17 mouse cellular contexts compared by ENCODE assay signal in the genomic region with DNA sequence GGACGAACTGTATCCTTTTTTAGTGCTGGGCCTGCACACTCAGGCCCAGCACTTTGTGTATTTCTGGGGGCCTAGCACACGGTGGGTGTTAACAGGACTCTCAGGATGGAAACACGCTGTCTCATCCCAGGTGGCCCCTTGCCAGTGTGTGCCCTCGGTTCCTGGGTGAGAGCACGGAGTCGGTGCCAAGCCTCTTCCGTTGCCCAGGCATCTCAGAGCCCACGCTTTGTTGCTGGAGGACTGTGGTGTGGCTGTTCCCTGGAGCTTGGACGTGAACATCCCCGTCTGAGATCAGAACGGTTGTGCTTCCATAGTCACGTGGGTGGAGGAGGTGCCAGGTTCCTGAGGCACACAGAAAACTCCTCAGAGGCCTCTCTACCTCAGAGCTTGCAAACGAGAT. TPM values are rescaled to one million over a fixed set of nuclear protein-coding genes. Genes with fewer than 3 reads are reported as not detected.
DNase-seq lines count a peak whose midpoint lies in the region; ATAC-seq and TF ChIP-seq lines count a peak whose summit lies in the region.
"Had no signal": no experiment of that assay in that cellular context is flagged by ENCODE, and none has a peak within 500 bp of the region (broad histone marks: within the 10 kb centered on the region; RNA-seq: fewer than 3 reads in every experiment).

No protein-coding gene starts in this region.

- 58% methylated on average over 13 of the region's 13 CpGs for WGBS in forebrain, postnatal 0 days
- WGBS in forebrain, embryonic 11.5 days, result 87% methylated on average over 13 of the region's 13 CpGs
- WGBS in embryonic facial prominence, embryonic 10.5 days, result 85% methylated on average over 13 of the region's 13 CpGs

- no peak overlapping the region for H3K9ac ChIP-seq in forebrain, postnatal 0 days
- H3K9ac ChIP-seq in forebrain, embryonic 11.5 days (ENCODE audit: low read length), result no peak overlapping the region
- H3K9ac ChIP-seq: embryonic facial prominence, embryonic 13.5 days; heart, embryonic 12.5 days; hindbrain, embryonic 15.5 days had no signal

- peak; percentile 58 for ATAC-seq in forebrain, postnatal 0 days
- ATAC-seq in forebrain, embryonic 11.5 days (replicated peaks; ENCODE audit: low FRiP score), result no peak

- H3K4me3 ChIP-seq in forebrain, postnatal 0 days (ENCODE audit: low read depth, low read length), result no peak overlapping the region
- H3K4me3 ChIP-seq in forebrain, embryonic 11.5 days (ENCODE audit: low read depth, low read length), result no peak overlapping the region
- no peak overlapping the region for H3K4me3 ChIP-seq in embryonic facial prominence, embryonic 10.5 days
- H3K4me3 ChIP-seq: embryonic facial prominence, embryonic 13.5 days; gastrocnemius, adult 2 months; heart, embryonic 12.5 days; hindbrain, embryonic 15.5 days; limb, embryonic 10.5 days had no signal

- no peaks in the 10 kb centered on the region for H3K27me3 ChIP-seq in forebrain, postnatal 0 days (ENCODE audit: insufficient read depth, low read length)
- H3K27me3 ChIP-seq in forebrain, embryonic 11.5 days (ENCODE audit: control insufficient read depth, insufficient read depth, low read length), result no peaks in the 10 kb centered on the region
- no peaks in the 10 kb centered on the region for H3K27me3 ChIP-seq in embryonic facial prominence, embryonic 10.5 days (replicated peaks; ENCODE audit: low read depth, poor library complexity, severe bottlenecking)
- H3K27me3 ChIP-seq: embryonic facial prominence, embryonic 13.5 days; hindbrain, embryonic 15.5 days had no signal

- H3K36me3 ChIP-seq in forebrain, postnatal 0 days (ENCODE audit: insufficient read depth), result no peaks in the 10 kb centered on the region
- H3K36me3 ChIP-seq in forebrain, embryonic 11.5 days (ENCODE audit: control insufficient read depth, insufficient read depth, low read length), result no peaks in the 10 kb centered on the region
- H3K36me3 ChIP-seq in embryonic facial prominence, embryonic 10.5 days (replicated peaks), result no peaks in the 10 kb centered on the region
- H3K36me3 ChIP-seq: embryonic facial prominence, embryonic 13.5 days; heart, embryonic 12.5 days; hindbrain, embryonic 15.5 days; limb, embryonic 10.5 days had no signal

- no peak overlapping the region for H3K4me2 ChIP-seq in forebrain, postnatal 0 days (ENCODE audit: low read depth)
- no peak overlapping the region for H3K4me2 ChIP-seq in forebrain, embryonic 11.5 days (ENCODE audit: low read depth, low read length, severe bottlenecking)
- H3K4me2 ChIP-seq: embryonic facial prominence, embryonic 13.5 days; heart, embryonic 12.5 days; hindbrain, embryonic 15.5 days had no signal

- no peak for TF ChIP-seq CTCF in forebrain, postnatal 0 days (IDR thresholded peaks at IDR 0.05; ENCODE audit: low read depth)

- peak; percentile 60 for DNase-seq in forebrain, postnatal 0 days
- DNase-seq in forebrain, embryonic 11.5 days (ENCODE audit: low spot score), result no peak
- DNase-seq in frontal cortex, postnatal 14 days (ENCODE audit: low spot score in 2 of 2), result peak; percentile 53 to 59
- DNase-seq in left cerebral cortex, adult 8-10 months (ENCODE audit: low spot score in 2 of 2), result peak; percentile 43 to 92
- DNase-seq in right cerebral cortex, postnatal 36 days (ENCODE audit: low spot score in 2 of 2), result peak; percentile 77 to 80
- DNase-seq in spleen, postnatal 36 days (ENCODE audit: low spot score in 2 of 2), result no peak
- no peak for DNase-seq in adrenal gland, postnatal 14 days
- no peak for DNase-seq in embryonic facial prominence, embryonic 10.5 days (ENCODE audit: low spot score)
- DNase-seq: adrenal gland, adult 8-10 months; cerebellum, adult 8-10 months had no signal

- H3K9me3 ChIP-seq in forebrain, postnatal 0 days (ENCODE audit: low read length), result no peaks in the 10 kb centered on the region
- no peaks in the 10 kb centered on the region for H3K9me3 ChIP-seq in forebrain, embryonic 11.5 days (ENCODE audit: control insufficient read depth, low read length)
- no peaks in the 10 kb centered on the region for H3K9me3 ChIP-seq in embryonic facial prominence, embryonic 10.5 days
- H3K9me3 ChIP-seq: embryonic facial prominence, embryonic 13.5 days; heart, embryonic 12.5 days; hindbrain, embryonic 15.5 days; limb, embryonic 10.5 days had no signal

- 0 out of 2 replicates have a peak overlapping the region, but pooled peaks have one; percentile 0 for H3K27ac ChIP-seq in forebrain, postnatal 0 days (ENCODE audit: low read depth, low read length)
- H3K27ac ChIP-seq in forebrain, embryonic 11.5 days (ENCODE audit: low read depth, low read length), result no peak overlapping the region
- no peak overlapping the region for H3K27ac ChIP-seq in embryonic facial prominence, embryonic 10.5 days (replicated peaks)
- H3K27ac ChIP-seq: embryonic facial prominence, embryonic 13.5 days; gastrocnemius, adult 2 months; hindbrain, embryonic 15.5 days; limb, embryonic 10.5 days had no signal

- peaks cover 4% of the 10 kb centered on the region; the same call in 1 of the 2 replicates for H3K4me1 ChIP-seq in forebrain, postnatal 0 days (ENCODE audit: insufficient read depth)
- peaks cover 8% of the 10 kb centered on the region; the same call in 1 of the 2 replicates for H3K4me1 ChIP-seq in forebrain, embryonic 11.5 days (replicated peaks; ENCODE audit: control insufficient read depth, insufficient read depth, low read length)
- peaks cover 22% of the 10 kb centered on the region for H3K4me1 ChIP-seq in embryonic facial prominence, embryonic 10.5 days
- H3K4me1 ChIP-seq: embryonic facial prominence, embryonic 13.5 days; heart, embryonic 12.5 days had no signal

RNA-seq across cellular contexts. Expression of gene Tmem132b, which starts 47.1 kb away (rescaled TPM):
- total RNA-seq in forebrain, postnatal 0 days (2014; rRNA removed), result 32.2 and 48.9 TPM in 2 replicates
- 5.1 and 7.8 TPM in 2 replicates for polyA plus RNA-seq in forebrain, postnatal 0 days (2015; fragmentation: Nextera tagmentation; extraction: Ambion mirVana)
- polyA plus RNA-seq in forebrain, embryonic 11.5 days (2014; fragmentation: Nextera tagmentation; extraction: Ambion mirVana), result 0.67 and 1.0 TPM in 2 replicates
- 100 to 1,000 TPM; 123 to 141 (median 129) TPM for total RNA-seq in left cerebral cortex, adult 8-10 months (2022)
- 0.74 and 1.4 TPM in 2 replicates for total RNA-seq in adrenal gland, postnatal 14 days (2021)
- 0.23 and 0.34 TPM in 2 replicates for polyA plus RNA-seq in embryonic facial prominence, embryonic 10.5 days (2016; fragmentation: Nextera tagmentation; extraction: Ambion mirVana)
- total RNA-seq: megakaryocyte progenitor cell, adult 5-6 weeks had no signal
- polyA plus RNA-seq: heart, embryonic 12.5 days; liver, embryonic 16.5 days had no signal

Comparison
In these comparisons a context has a peak if more than half of its experiments do, and no peak if none do; other contexts are left out.
1. DNase-seq: peak in forebrain, postnatal 0 days (single experiment), frontal cortex, postnatal 14 days (2 of 2), left cerebral cortex, adult 8-10 months (2 of 2) and right cerebral cortex, postnatal 36 days (2 of 2); none in forebrain, embryonic 11.5 days (single experiment), spleen, postnatal 36 days (0 of 2), adrenal gland, postnatal 14 days (single experiment) and embryonic facial prominence, embryonic 10.5 days (single experiment).
2. RNA of gene Tmem132b, which starts 47.1 kb away (total RNA-seq): 123 to 141 TPM in left cerebral cortex, adult 8-10 months and 32.2 to 48.9 TPM in forebrain, postnatal 0 days; 0.74 to 1.4 TPM in adrenal gland, postnatal 14 days; every median in the first group is over 10 times any median in the second.